Mouse (Mus musculus): ENCODE data around the gene Nat8f2.

Nat8f2 gene

DNA sequence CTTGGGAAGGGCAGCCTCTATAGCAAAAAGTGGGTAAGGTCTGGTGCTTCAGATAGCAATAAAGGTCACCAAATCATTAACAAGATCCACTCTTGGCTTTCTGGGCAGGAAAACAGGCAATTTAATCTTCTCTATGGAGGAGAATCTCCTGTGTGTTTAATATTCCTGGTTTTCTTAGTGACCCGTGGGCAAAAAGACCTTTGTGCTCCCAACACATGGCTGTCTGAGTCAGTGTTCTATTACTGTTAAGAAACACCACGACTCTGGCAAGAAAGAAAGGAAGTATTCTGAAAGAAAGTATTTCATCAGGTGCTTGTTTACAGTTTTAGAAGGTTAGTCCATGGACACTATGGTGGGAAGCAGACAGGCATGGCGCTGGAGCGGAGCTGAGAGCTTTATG lies 46.7 kb downstream of the Nat8f2 start:
- no peak for DNase-seq (ENCODE audit: low spot score)

- no peak for DNase-seq (ENCODE audit: low spot score)
Measured at GRCm38 (mm10) chr6:85820837-85821236, 48.1 kb downstream of the Nat8f2 start, which contains the start of the genes Nat8f6 and Nat8f5. TSS of gene Nat8f6 (minus strand) at chr6:85820954. TSS of gene Nat8f5 (minus strand) at chr6:85820972.

DNA sequence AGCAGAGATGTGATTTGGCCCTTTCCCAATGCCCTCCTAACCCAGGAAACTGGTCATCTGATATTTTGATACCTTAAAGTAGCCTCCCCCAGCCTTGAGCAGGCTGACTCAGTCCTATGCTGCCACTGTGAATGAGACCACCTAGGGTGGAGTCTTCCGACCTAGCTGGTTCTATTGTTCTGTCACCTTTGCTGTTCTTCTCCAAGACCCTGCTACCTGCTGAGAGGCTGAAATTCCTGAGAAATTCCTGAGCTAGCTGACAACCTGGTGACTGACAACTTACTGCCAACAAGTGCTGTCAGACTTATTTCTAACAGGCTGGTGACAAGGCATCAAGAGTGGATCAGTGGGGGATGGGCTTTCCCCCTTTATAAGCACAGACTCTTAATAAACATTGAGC lies 50.6 kb downstream of the Nat8f2 start:
- DNase-seq (ENCODE audit: low spot score) = no peak

All from left cerebral cortex, adult 11 months (tissue).